Mouse (Mus musculus): ENCODE results near the gene Alox15. TPM values are rescaled to one million over a fixed set of nuclear protein-coding genes. Genes with fewer than 3 reads are reported as not detected.

The Alox15 gene
- total and polyA plus RNA-seq, 3 experiments, result not detected

DNA sequence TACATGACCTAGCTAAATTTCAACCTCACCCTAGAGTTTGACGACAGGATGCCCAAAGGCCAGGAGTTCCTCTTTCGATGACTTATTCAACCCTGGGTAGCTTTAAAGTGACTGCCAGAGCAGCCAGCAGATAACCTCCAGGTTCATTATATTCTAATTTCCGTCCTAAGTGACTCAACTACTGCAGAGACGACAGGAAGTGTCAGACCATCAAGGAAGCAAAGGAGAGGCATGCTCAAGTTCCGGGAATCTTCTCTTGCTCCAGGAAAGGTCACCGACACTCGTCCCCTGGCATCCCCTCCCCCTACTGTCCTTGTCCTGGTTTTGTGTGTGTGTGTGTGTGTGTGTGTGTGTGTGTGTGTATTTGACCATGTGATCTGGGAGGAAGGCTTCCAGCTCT lies 45.7 kb downstream of the Alox15 start:
- H3K79me2 ChIP-seq (replicated peaks; ENCODE audit: control insufficient read depth, extremely low read depth, insufficient read depth, poor library complexity, severe bottlenecking), result no peaks in the 10 kb centered on the region
- in situ Hi-C loops (cut with MboI; ENCODE audit: low pct_ligation_motif_present, low pct_unique_long_range_greater_than_20kb, low sequenced_read_pairs), result no loop called here
- dilution Hi-C loops (cut with MboI; ENCODE audit: extremely low pct_ligation_motif_present, extremely low pct_unique_long_range_greater_than_20kb, low sequenced_read_pairs), result no loop called here
- H3K9ac ChIP-seq (ENCODE audit: insufficient read depth, low read depth), result no peak overlapping the region
- H3K36me3 ChIP-seq (replicated peaks in 1 of 2; ENCODE audit: control insufficient read depth in 1 of 2, insufficient read depth in 1 of 2, low read length in 1 of 2), result no peaks in the 10 kb centered on the region
- peaks cover 3 to 5% of the 10 kb centered on the region in 2 experiments; a peak in 3 of 4 replicates for H3K4me1 ChIP-seq (ENCODE audit: control insufficient read depth in 1 of 2, insufficient read depth in 2 of 2)
- H3K4me2 ChIP-seq (ENCODE audit: insufficient read depth, low read depth, poor library complexity, severe bottlenecking), result no peak overlapping the region
- peaks cover 9% of the 10 kb centered on the region for H3K9me3 ChIP-seq (replicated peaks; ENCODE audit: low read length)
- TF ChIP-seq MYC (IDR thresholded peaks at IDR 0.05; ENCODE audit: low read depth, low read length) (no peak), CHD1 (IDR thresholded peaks at IDR 0.05; ENCODE audit: low read depth, low read length) (no peak), UBTF (IDR thresholded peaks at IDR 0.05; ENCODE audit: low read depth, low read length) (no peak), EP300 (IDR thresholded peaks at IDR 0.05; ENCODE audit: low read length) (no peak), NRF1 (IDR thresholded peaks at IDR 0.05; ENCODE audit: low read depth, low read length) (no peak), CTCF (conservative IDR thresholded peaks at IDR 0.05 in 1 of 2, IDR thresholded peaks at IDR 0.05 in 1 of 2; ENCODE audit: low read depth in 2 of 2, low read length in 2 of 2) (no peak), ELF1 (IDR thresholded peaks at IDR 0.05; ENCODE audit: low read depth, low read length) (no peak), SIN3A (IDR thresholded peaks at IDR 0.05; ENCODE audit: low read length) (no peak), MAZ (IDR thresholded peaks at IDR 0.05; ENCODE audit: low read depth, low read length) (no peak), IRF4 (IDR thresholded peaks at IDR 0.05; ENCODE audit: low read depth, low read length) (no peak), ZMIZ1 (IDR thresholded peaks at IDR 0.05; ENCODE audit: low read depth, low read length) (no peak), ZKSCAN1 (IDR thresholded peaks at IDR 0.05; ENCODE audit: borderline replicate concordance, low read depth, low read length) (no peak), TCF12 (IDR thresholded peaks at IDR 0.05; ENCODE audit: low read depth, low read length) (no peak), ZNF384 (IDR thresholded peaks at IDR 0.05; ENCODE audit: low read depth, low read length) (no peak), KAT2A (IDR thresholded peaks at IDR 0.05; ENCODE audit: insufficient replicate concordance, low read length) (no peak), USF2 (conservative IDR thresholded peaks at IDR 0.05; ENCODE audit: low read depth, low read length) (no peak)
- no peak for DNase-seq (ENCODE audit: extremely low read depth)
- no peak overlapping the region for H3K27ac ChIP-seq (ENCODE audit: insufficient read depth, low read depth)
- H3K4me3 ChIP-seq (replicated peaks in 1 of 3; ENCODE audit: low read depth in 2 of 3, low read length in 2 of 3, poor library complexity in 1 of 3), result no peak overlapping the region
- H3K27me3 ChIP-seq (replicated peaks), result peaks cover 62% of the 10 kb centered on the region

- no peak overlapping the region for H3K4me3 ChIP-seq (replicated peaks in 1 of 3; ENCODE audit: low read depth in 2 of 3, low read length in 2 of 3, poor library complexity in 1 of 3)
- peaks cover 8% of the 10 kb centered on the region for H3K9me3 ChIP-seq (replicated peaks; ENCODE audit: low read length)
- dilution Hi-C loops (cut with MboI; ENCODE audit: extremely low pct_ligation_motif_present, extremely low pct_unique_long_range_greater_than_20kb, low sequenced_read_pairs), result no loop called here
- no peak overlapping the region for H3K27ac ChIP-seq (ENCODE audit: insufficient read depth, low read depth)
- DNase-seq (ENCODE audit: extremely low read depth), result no peak
- no peaks in the 10 kb centered on the region for H3K79me2 ChIP-seq (replicated peaks; ENCODE audit: control insufficient read depth, extremely low read depth, insufficient read depth, poor library complexity, severe bottlenecking)
- TF ChIP-seq NRF1 (IDR thresholded peaks at IDR 0.05; ENCODE audit: low read depth, low read length) (no peak), ETS1 (conservative IDR thresholded peaks at IDR 0.05; ENCODE audit: low read depth, low read length) (no peak), IRF4 (IDR thresholded peaks at IDR 0.05; ENCODE audit: low read depth, low read length) (no peak), PAX5 (IDR thresholded peaks at IDR 0.05; ENCODE audit: low read length) (no peak), CTCF (conservative IDR thresholded peaks at IDR 0.05 in 1 of 2, IDR thresholded peaks at IDR 0.05 in 1 of 2; ENCODE audit: low read depth in 2 of 2, low read length in 2 of 2) (no peak), ZMIZ1 (IDR thresholded peaks at IDR 0.05; ENCODE audit: low read depth, low read length) (no peak), POLR2AphosphoS2 (IDR thresholded peaks at IDR 0.05; ENCODE audit: low read depth, low read length) (no peak), MEF2A (IDR thresholded peaks at IDR 0.05; ENCODE audit: borderline replicate concordance, low read depth, low read length) (no peak), NELFE (IDR thresholded peaks at IDR 0.05; ENCODE audit: low read depth, low read length) (no peak), USF1 (IDR thresholded peaks at IDR 0.05; ENCODE audit: low read depth, low read length) (no peak), JUND (conservative IDR thresholded peaks at IDR 0.05; ENCODE audit: low read depth, low read length) (no peak), MAZ (IDR thresholded peaks at IDR 0.05; ENCODE audit: low read depth, low read length) (no peak), ZKSCAN1 (IDR thresholded peaks at IDR 0.05; ENCODE audit: borderline replicate concordance, low read depth, low read length) (no peak)
- H3K36me3 ChIP-seq (replicated peaks in 1 of 2; ENCODE audit: control insufficient read depth in 1 of 2, insufficient read depth in 1 of 2, low read length in 1 of 2), result no peaks in the 10 kb centered on the region
- H3K27me3 ChIP-seq (replicated peaks), result peaks cover 73% of the 10 kb centered on the region
- no peak overlapping the region for H3K4me2 ChIP-seq (ENCODE audit: insufficient read depth, low read depth, poor library complexity, severe bottlenecking)
- H3K4me1 ChIP-seq (ENCODE audit: control insufficient read depth in 1 of 2, insufficient read depth in 2 of 2), result peaks cover 3 to 5% of the 10 kb centered on the region in 2 experiments; a peak in 3 of 4 replicates
- in situ Hi-C loops (cut with MboI; ENCODE audit: low pct_ligation_motif_present, low pct_unique_long_range_greater_than_20kb, low sequenced_read_pairs), result no loop called here
- H3K9ac ChIP-seq (ENCODE audit: insufficient read depth, low read depth), result no peak overlapping the region
Observed at GRCm38 (mm10) chr11:70302293-70302692, 49.5 kb downstream of the Alox15 start.

Measured in CH12.LX (cell line).